Mouse (Mus musculus) embryonic facial prominence, embryonic 14.5 days (tissue): ENCODE measurements around the gene Myo9a. TPM values are rescaled to one million over a fixed set of nuclear protein-coding genes. Genes with fewer than 3 reads are reported as not detected.

Source experiments
- ATAC-seq: fragments of 200-750 bp; cut with Nextera tagmentation; 2 replicates; pipeline ENCODE4 v1.8.0; 2017; ENCODE audit warnings: low read depth, moderate number of reproducible peaks, moderate TSS enrichment
- DNase-seq: peaks from one replicate; pipeline ENCODE4 v3.0.0-alpha.2; 2015; ENCODE audit warnings: low spot score
- H3K27ac ChIP-seq: fragments of 300-500 bp; sonication (generic); replicated peaks from 2 replicates; pipeline ENCODE4 v1.5.1; 2014; ENCODE audit warnings: low read depth, mild to moderate bottlenecking, low read length, moderate library complexity
- H3K27me3 ChIP-seq: fragments of 300-500 bp; sonication (generic); replicated peaks from 2 replicates; pipeline ENCODE4 v1.6.1; 2014; ENCODE audit warnings: low read length; ENCODE audit not compliant: control insufficient read depth, insufficient read depth
- H3K36me3 ChIP-seq: fragments of 300-500 bp; sonication (generic); 2 replicates; pipeline ENCODE4 v1.6.1; 2014; ENCODE audit warnings: low read length, mixed read lengths; ENCODE audit not compliant: control insufficient read depth, insufficient read depth
- H3K4me1 ChIP-seq: fragments of 300-500 bp; sonication (generic); 2 replicates; pipeline ENCODE4 v1.6.1; 2014; ENCODE audit warnings: antibody characterized with exemption, low read length; ENCODE audit not compliant: control insufficient read depth, insufficient read depth
- H3K4me2 ChIP-seq: fragments of 300-500 bp; sonication (generic); 2 replicates; pipeline ENCODE4 v1.6.1; 2014; ENCODE audit warnings: low read depth, mild to moderate bottlenecking, low read length, moderate library complexity, mixed read lengths
- H3K4me3 ChIP-seq: fragments of 300-500 bp; sonication (generic); 2 replicates; pipeline ENCODE4 v1.5.1; 2014; ENCODE audit warnings: low read depth, mild to moderate bottlenecking, low read length
- H3K9ac ChIP-seq: fragments of 300-500 bp; sonication (generic); 2 replicates; pipeline ENCODE4 v1.6.1; 2014; ENCODE audit warnings: low read depth, mild to moderate bottlenecking, low read length, moderate library complexity, mixed read lengths
- H3K9me3 ChIP-seq: fragments of 300-500 bp; sonication (generic); 2 replicates; pipeline ENCODE4 v1.6.1; 2016; ENCODE audit warnings: low read length; ENCODE audit not compliant: control insufficient read depth
- WGBS: fragments of 180-500 bp; shearing (Covaris S2); extraction: QIAGEN DNeasy Blood & Tissue Kit; methylation state at CpG from one replicate; pipeline ENCODE4 v1.1.7; 2014; 5-methylcytosine and 5-hydroxymethylcytosine counted together
- polyA plus RNA-seq: library from polyadenylated mRNA; unstranded; fragments of >200 nt; fragmentation: Nextera tagmentation; extraction: Ambion mirVana; gene quantifications from 2 replicates; pipeline ENCODE4 v1.2.1, GENCODE M21; 2014

Gene Myo9a
- polyA plus RNA-seq, 1 experiment from 2014 or later = 18.3 TPM

GRCm38 (mm10) chr9:59940913-59941884, 190.5 kb downstream of the Myo9a start:
- DNase-seq (no peak), ATAC-seq (no peak)
- Histone ChIP-seq H3K4me3 (no peak overlapping the region), H3K9ac (no peak overlapping the region), H3K27me3 (no peaks in the 10 kb centered on the region), H3K36me3 (no peaks in the 10 kb centered on the region), H3K4me2 (no peak overlapping the region), H3K9me3 (no peaks in the 10 kb centered on the region), H3K4me1 (no peaks in the 10 kb centered on the region), H3K27ac (no peak overlapping the region)
- WGBS = 69% methylated on average over 9 of the region's 12 CpGs

GRCm38 (mm10) chr9:59941885-59942350, 191.2 kb downstream of the Myo9a start:
- peak; percentile 77 for DNase-seq
- Histone ChIP-seq H3K36me3 (no peaks in the 10 kb centered on the region), H3K4me1 (no peaks in the 10 kb centered on the region), H3K27me3 (no peaks in the 10 kb centered on the region), H3K4me2 (no peak overlapping the region), H3K9me3 (no peaks in the 10 kb centered on the region), H3K4me3 (no peak overlapping the region), H3K27ac (no peak overlapping the region; the same call in 1 of the 2 replicates), H3K9ac (no peak overlapping the region)
- peak; percentile 70; the same call in 1 of the 2 replicates for ATAC-seq
- WGBS = 45% methylated on average over 9 of the region's 9 CpGs

- Histone ChIP-seq H3K9ac (no peak overlapping the region), H3K9me3 (no peaks in the 10 kb centered on the region), H3K27ac (no peak overlapping the region), H3K4me1 (no peaks in the 10 kb centered on the region), H3K4me2 (no peak overlapping the region), H3K4me3 (no peak overlapping the region), H3K36me3 (no peaks in the 10 kb centered on the region), H3K27me3 (no peaks in the 10 kb centered on the region)
- peak; percentile 67 for DNase-seq
- no peak for ATAC-seq
- WGBS = 36% methylated on average over 5 of the region's 5 CpGs
Measured at GRCm38 (mm10) chr9:59942501-59943085, 191.9 kb downstream of the Myo9a start.

GRCm38 (mm10) chr9:59943826-59944225, 193.1 kb downstream of the Myo9a start:
- Histone ChIP-seq H3K27ac (no peak overlapping the region), H3K36me3 (no peaks in the 10 kb centered on the region), H3K4me3 (no peak overlapping the region), H3K4me1 (no peaks in the 10 kb centered on the region), H3K9me3 (no peaks in the 10 kb centered on the region), H3K4me2 (no peak overlapping the region), H3K9ac (no peak overlapping the region), H3K27me3 (no peaks in the 10 kb centered on the region)
- DNase-seq (no peak), ATAC-seq (no peak)
- 88% methylated on average over 6 of the region's 6 CpGs for WGBS

- no peak for DNase-seq
- Histone ChIP-seq H3K4me3 (no peak overlapping the region), H3K27me3 (no peaks in the 10 kb centered on the region), H3K27ac (no peak overlapping the region), H3K4me2 (no peak overlapping the region), H3K4me1 (no peaks in the 10 kb centered on the region), H3K36me3 (no peaks in the 10 kb centered on the region), H3K9me3 (no peaks in the 10 kb centered on the region), H3K9ac (no peak overlapping the region)
- ATAC-seq = no peak
- WGBS = 54% methylated on average over 3 of the region's 3 CpGs
Measured at GRCm38 (mm10) chr9:59945241-59945640, 194.5 kb downstream of the Myo9a start.

- Histone ChIP-seq H3K27me3 (no peaks in the 10 kb centered on the region), H3K4me1 (no peaks in the 10 kb centered on the region), H3K9ac (no peak overlapping the region), H3K4me2 (no peak overlapping the region), H3K27ac (no peak overlapping the region), H3K36me3 (no peaks in the 10 kb centered on the region), H3K4me3 (no peak overlapping the region), H3K9me3 (no peaks in the 10 kb centered on the region)
- no peak for DNase-seq
- no peak for ATAC-seq
- WGBS = 81% methylated on average over 8 of the region's 8 CpGs
Measured at GRCm38 (mm10) chr9:59947271-59947670, 196.6 kb downstream of the Myo9a start.

GRCm38 (mm10) chr9:59948226-59948625, 197.5 kb downstream of the Myo9a start:
- 59% methylated on average over 8 of the region's 8 CpGs for WGBS
- Histone ChIP-seq H3K9me3 (no peaks in the 10 kb centered on the region), H3K4me3 (no peak overlapping the region), H3K9ac (no peak overlapping the region), H3K27ac (no peak overlapping the region), H3K36me3 (no peaks in the 10 kb centered on the region), H3K4me1 (no peaks in the 10 kb centered on the region), H3K4me2 (no peak overlapping the region), H3K27me3 (no peaks in the 10 kb centered on the region)
- no peak for ATAC-seq
- DNase-seq = no peak

- Histone ChIP-seq H3K27me3 (no peaks in the 10 kb centered on the region), H3K9ac (no peak overlapping the region), H3K4me1 (no peaks in the 10 kb centered on the region), H3K4me2 (no peak overlapping the region), H3K36me3 (no peaks in the 10 kb centered on the region), H3K9me3 (no peaks in the 10 kb centered on the region), H3K4me3 (no peak overlapping the region), H3K27ac (no peak overlapping the region)
- ATAC-seq (no peak), DNase-seq (no peak)
- WGBS = 88% methylated on average over 16 of the region's 17 CpGs
Measured at GRCm38 (mm10) chr9:59948691-59949250, 198.1 kb downstream of the Myo9a start.
